Mouse (Mus musculus): ENCODE measurements around the gene Ctf1.

The Ctf1 gene

DNA sequence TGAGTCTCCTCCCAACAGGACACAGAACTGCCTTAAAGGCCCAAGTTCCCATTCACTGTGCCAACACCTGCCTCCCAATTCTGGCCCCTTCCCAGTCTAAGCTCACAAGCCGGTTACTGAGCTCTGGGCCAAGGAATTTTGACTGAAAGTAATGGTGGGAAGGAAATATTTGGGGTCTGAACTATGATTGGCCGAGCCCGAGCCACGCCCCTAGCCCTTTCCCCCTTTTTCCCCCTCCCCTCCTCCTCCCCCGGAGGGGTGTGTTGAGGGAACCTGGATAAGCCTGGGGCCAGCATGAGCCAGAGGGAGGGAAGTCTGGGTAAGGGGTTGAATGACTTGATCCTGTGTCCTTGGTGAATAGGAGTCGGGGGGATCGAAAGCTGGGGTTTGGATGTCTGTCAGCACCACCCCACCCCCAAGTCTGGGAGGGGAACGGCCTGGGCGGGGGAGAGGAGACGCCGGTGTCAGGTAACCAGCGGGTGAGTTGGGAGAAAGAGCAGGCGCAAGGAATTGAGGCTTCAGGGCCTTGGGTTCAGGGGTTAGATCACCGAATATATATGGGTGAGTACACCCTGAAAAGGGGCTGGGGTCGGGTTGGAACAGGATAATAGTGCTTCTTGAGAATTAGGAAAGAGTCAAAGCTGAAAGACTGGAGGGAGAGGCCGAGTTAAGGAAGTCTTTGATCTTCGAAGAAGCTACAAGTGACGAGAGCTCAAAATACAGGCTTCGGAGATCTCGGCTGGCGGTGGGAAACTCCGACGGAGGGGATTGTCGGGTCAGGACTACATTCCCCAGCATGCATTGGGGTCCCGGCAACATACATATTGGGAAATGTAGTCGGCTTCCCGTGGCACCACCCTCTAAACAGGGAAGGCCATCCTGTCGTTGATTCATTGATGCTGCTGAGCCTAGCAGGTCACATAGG lies at the start of gene Ctf1:
Ctf1 (plus strand) TSS at position 276 of the 925 bp plus-strand sequence.
- DNase-seq (ENCODE audit: low spot score in 2 of 2), result peak; percentile 60 to 63

DNA sequence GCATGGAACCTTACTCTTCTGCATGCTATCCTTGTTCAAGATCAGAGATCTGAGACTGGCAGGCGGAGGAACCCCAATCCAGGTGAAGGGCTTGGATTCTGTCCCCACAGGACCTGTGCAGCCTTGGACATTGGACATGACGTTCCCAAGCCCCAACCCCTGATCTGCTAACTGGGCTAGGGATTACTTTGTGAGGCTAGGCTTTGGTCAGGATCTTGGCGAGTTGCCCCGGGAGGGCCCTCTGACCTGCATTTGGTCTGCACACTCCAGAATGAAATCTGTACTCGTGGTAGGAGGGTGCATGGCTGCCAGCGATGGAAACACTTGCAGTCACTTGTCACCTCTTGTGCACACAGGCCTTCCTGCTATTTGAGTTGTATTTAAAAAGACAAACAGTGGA lies 49.6 kb upstream of the Ctf1 start:
- no peak for DNase-seq (ENCODE audit: low spot score in 2 of 2)

GRCm38 (mm10) chr7:127666066-127666654 lies 46.4 kb upstream of the Ctf1 start:
- no peak for DNase-seq (ENCODE audit: low spot score in 2 of 2)

GRCm38 (mm10) chr7:127666679-127667078 lies 45.9 kb upstream of the Ctf1 start:
- DNase-seq (ENCODE audit: low spot score in 2 of 2), result no peak

DNA sequence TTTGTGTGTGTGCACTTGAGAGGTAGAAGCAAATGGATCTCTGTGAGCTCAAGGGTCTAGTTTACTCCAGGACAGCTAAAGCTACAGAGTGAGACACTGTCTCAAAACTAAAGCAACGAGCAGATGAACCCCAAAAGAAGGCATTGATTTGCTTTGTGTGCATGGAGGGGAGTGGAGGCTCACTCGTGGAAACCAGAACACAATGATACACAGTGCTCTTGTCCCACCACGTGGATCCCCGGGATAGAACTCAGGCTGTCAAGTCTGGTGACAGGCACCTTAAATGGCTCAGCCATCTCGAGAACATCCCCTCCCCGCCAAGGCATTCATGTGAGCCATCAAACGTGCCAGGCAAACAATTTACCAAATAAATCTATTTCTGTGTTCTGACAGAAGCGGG lies 45.4 kb upstream of the Ctf1 start:
- no peak for DNase-seq (ENCODE audit: low spot score in 2 of 2)

GRCm38 (mm10) chr7:127671880-127672774 lies 40.4 kb upstream of the Ctf1 start:
- DNase-seq (ENCODE audit: low spot score in 2 of 2), result no peak

- no peak for DNase-seq (ENCODE audit: low spot score in 2 of 2)
Observed at GRCm38 (mm10) chr7:127672776-127673175, 39.8 kb upstream of the Ctf1 start.

- peak; percentile 64 to 90 for DNase-seq (ENCODE audit: low spot score in 2 of 2)
Observed at GRCm38 (mm10) chr7:127674977-127675376, 37.6 kb upstream of the Ctf1 start.

DNA sequence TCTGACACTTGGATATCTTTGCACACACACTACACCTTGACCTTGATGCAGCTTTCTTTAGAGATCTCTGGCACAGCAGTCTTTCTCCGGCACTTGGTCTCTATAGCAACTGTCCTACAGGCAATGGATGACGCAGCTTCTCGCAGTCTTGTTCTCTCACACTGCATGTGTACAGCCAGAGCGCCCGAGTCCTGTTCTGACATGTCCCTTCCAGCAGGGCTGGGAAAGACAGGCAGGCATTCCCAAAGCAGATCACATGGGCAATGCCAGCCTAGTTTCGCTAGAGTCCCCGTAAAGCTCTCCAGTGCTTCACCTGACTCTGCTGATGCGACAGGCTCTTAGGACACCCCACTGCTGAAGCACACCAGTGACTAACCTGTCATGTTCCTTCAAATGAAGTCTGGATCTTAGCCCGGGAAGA lies 37.1 kb upstream of the Ctf1 start:
- DNase-seq (ENCODE audit: low spot score in 2 of 2), result no peak

DNA sequence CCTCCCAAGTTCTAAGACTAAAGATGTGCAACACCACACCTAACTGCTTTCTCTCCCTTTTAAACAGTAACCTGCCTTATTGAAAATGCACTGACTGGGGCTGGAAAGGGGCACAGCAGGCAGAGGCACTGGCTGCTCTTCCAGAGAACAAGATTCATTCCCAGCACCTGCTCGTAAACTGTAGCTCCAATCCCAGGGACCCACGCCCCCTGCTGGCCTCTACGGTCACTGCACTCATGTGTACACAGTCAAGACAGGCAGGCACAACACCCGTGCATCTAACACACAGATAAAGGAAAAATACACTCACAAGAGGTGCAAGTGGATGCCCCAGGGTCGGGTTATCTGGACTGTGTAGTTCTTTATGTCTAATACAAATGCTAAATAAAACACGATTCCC lies 35.5 kb upstream of the Ctf1 start:
- DNase-seq (ENCODE audit: low spot score in 2 of 2), result peak; percentile 36 to 73

DNA sequence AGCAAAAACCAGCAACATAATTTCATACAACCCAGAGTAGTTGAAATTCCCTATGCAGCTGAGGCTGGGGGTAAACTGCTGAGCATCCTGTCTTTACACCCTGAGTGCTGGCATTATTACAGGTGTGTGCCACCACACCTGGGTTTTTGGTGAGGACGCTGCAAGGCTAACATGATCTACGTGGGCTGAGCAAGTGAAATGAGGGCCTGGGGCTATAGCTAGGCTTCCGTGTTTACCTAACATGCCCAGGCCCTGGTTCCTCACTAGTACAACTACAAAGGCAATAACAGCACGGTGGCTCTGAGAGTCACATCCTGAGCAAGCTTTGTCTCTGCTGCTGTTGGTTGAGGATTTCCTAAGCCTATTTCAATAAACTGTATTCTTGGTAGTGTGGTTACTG lies 34.9 kb upstream of the Ctf1 start:
- no peak for DNase-seq (ENCODE audit: low spot score in 2 of 2)

DNA sequence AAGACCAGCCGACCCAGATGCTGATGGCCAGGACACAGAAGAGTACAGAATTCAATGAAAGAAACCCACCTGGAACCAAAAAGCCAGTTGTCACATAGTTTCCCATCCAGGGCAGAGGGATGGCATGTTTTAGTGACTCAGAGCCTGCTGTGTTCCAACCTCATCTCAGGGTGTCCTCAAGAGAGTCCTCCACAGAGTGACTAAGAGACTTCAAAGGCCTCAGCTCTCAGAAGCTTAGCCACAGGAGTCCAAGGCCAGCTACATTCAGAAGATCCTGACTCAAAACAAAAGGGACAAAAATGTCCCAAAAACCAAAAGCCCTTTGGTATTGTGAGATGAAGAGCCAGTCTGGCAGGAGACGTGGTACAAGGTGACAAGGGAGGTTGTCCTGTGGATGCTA lies 33.7 kb upstream of the Ctf1 start:
- DNase-seq (ENCODE audit: low spot score in 2 of 2), result no peak

GRCm38 (mm10) chr7:127680541-127680940 lies 32.0 kb upstream of the Ctf1 start:
- DNase-seq (ENCODE audit: low spot score in 2 of 2), result no peak

GRCm38 (mm10) chr7:127681888-127682553 lies 30.5 kb upstream of the Ctf1 start:
- DNase-seq (ENCODE audit: low spot score in 2 of 2), result no peak

DNA sequence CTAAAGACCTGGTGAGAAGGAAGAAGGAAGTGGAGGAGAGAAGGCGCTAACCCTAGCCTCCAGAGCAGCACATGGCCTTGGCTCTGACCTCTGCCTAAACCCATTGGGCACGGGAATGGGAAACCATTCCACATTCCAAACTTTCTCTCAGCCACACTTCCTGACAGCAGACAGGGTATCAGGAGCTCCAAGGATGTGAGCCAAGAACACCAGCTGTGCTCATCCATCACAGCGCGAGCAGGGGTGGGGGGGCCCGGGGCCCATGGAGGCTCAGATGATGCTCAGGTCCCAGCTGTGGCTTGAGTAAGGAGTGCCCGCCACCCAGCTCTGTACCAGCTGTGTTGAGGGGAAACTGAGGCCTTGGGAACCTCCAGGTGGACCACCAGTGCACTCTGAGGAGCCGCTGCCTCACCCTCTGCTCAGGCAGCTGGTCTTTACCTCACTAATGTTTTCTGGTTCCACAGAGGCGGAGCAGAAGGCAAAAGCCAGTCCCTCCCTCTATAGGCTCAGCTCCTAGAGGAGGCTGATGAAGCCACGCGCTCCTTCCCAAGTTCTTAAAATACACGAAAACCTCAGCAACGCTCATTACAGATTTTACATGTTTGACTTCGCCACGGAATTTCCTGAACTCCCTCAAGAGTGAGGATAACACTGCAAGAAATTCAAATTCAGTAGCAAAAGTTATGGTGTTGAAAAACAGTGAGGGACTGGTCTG lies 27.1 kb upstream of the Ctf1 start:
- DNase-seq (ENCODE audit: low spot score in 2 of 2), result no peak

- no peak for DNase-seq (ENCODE audit: low spot score in 2 of 2)
Observed at GRCm38 (mm10) chr7:127686740-127687449, 25.6 kb upstream of the Ctf1 start.

- no peak for DNase-seq (ENCODE audit: low spot score in 2 of 2)
Observed at GRCm38 (mm10) chr7:127688935-127689334, 23.6 kb upstream of the Ctf1 start.

- no peak for DNase-seq (ENCODE audit: low spot score in 2 of 2)
Observed at GRCm38 (mm10) chr7:127689626-127690280, 22.8 kb upstream of the Ctf1 start.

DNA sequence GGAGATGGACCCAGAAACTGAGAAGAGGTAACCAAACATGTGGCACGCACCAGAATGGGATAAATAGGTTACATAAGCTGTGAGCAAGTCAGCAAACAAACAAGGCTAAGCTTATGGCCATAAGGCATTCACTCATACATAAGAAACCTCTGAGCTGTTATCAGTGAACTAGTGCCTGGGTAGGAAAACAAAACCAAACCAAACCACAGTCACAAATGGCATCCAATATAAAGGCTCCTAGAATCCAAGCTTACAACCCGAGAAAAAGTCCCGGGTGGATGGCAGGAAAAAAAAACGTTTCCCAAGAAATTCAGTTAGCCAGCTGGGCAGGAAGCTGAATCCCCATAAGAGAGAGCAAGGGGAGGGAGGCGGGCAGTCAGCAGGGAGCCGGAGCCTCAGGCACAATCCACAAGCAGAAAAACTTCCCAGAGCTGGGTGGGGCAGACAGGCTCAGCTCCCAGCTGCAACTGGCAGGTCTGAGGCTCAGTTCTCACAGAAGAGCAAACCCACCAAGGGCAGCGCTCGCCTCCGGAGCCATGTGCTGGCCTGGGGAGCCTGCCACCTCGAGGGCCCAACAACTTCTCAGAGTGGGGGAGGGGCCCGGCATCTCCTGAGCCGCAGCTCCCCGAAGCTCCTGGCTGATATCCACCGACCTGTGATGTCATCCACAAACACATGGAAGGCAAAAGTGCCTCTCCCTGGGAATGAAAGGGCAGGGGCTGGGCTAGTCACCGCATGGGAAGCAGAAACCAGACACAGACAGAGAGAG lies 21.1 kb upstream of the Ctf1 start:
- no peak for DNase-seq (ENCODE audit: low spot score in 2 of 2)
